Mouse (Mus musculus): ENCODE measurements around the gene Prss27.

Prss27 gene

GRCm38 (mm10) chr17:24014433-24014965 is 23.4 kb upstream of the Prss27 start:
- no peak for TF ChIP-seq GATA4 (IDR thresholded peaks at IDR 0.05; ENCODE audit: insufficient replicate concordance, low read length)

DNA sequence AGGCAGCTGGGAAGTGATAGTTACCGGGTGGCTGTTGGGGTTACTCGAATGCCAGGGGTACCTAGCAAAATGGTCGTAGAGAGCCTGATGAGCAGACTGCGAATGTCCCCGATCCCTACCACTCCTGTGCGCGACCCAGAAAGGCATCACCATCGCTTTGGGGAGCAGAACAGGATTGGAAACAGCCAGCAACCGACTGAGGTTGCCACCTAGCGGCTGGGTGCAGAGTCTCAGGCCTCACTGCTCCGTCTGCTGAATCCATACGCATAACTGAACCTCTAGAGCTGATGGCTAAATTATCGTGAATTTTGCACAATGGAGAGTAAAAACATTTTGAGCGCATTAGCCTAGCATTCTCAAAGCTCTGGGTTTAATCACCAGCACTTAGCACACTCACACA is 22.2 kb upstream of the Prss27 start:
- TF ChIP-seq GATA4 (IDR thresholded peaks at IDR 0.05; ENCODE audit: insufficient replicate concordance, low read length): no peak

DNA sequence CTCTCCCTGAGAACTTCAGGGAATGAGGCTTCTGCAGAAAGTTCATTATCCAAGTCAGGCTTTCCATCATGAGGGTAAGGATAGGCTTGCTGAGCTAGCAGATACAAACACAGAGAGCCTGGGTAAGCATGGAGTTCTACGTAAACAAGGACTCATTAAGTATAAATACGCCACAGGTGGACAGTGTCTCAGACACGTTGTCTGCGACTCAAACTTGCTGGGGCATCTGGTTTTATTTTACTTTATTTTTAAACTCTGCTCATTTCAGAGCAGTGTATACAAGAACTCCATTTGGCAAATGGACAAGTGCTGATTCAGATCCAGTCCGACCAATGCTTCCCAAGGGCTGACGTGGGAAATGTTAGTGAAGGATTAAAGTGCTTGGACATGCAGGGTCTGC is 17.2 kb upstream of the Prss27 start:
- no peak for TF ChIP-seq GATA4 (IDR thresholded peaks at IDR 0.05; ENCODE audit: insufficient replicate concordance, low read length)

DNA sequence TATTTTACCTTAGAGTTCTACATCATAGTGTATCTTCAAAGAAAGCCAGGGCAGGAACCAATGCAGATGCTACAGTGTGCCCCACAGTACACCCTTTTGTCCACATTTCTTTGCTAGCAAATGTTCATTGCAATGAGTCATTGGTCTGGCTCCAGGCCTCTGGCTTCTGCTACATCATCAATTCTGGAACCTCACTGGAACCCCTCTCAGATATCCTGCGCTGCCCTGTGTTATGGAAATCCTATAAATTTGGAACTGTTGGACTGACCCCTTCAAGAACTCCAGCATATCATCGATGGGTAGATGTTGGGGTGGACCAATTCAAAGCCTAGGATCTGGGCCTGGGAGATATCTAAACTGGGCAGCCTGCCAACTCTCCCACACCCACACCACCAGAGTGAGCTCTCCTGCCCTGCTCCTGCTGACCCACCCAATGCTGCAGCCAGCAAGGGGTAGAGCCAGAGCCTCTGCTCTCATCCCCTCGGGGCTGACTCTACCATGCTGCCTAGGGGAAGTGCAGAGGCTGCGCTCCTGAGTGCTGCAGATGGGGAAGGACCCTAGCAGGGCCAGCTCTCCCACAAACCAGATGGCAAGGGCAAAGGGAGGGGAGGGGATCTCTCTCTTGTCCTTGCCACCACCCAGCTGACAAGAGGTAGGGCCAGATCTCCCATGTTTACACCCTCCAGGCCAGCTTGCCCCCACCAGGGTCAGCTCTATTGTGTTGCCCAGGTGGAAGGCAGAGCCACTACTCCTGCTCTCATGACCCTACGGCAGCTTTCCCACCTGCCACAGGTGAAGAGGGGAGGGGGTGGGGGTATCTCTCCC is 16.4 kb upstream of the Prss27 start:
- TF ChIP-seq GATA4 (IDR thresholded peaks at IDR 0.05; ENCODE audit: insufficient replicate concordance, low read length): no peak

DNA sequence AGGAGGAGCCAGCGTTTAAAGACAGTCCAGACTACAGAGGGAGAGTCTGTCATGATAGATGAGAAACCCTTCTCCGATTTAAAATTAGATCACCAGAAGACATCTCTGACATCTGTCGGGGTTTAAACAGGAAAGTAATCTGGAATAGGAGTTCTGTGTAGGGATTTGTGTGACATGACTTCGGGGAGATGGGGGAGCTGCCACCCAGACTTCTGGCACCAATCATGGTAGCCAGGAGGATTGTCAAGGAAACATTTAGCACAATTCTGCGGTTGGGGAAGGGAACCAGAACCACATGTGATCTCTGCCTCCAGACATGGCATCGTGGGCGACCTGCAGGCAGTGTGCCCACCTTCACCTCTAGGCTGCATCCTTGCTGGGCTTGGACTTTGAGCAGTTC is 8.5 kb upstream of the Prss27 start:
- no peak for TF ChIP-seq GATA4 (IDR thresholded peaks at IDR 0.05; ENCODE audit: insufficient replicate concordance, low read length)

- no peak for TF ChIP-seq GATA4 (IDR thresholded peaks at IDR 0.05; ENCODE audit: insufficient replicate concordance, low read length)
Measured at GRCm38 (mm10) chr17:24030551-24030950, 7.4 kb upstream of the Prss27 start.

DNA sequence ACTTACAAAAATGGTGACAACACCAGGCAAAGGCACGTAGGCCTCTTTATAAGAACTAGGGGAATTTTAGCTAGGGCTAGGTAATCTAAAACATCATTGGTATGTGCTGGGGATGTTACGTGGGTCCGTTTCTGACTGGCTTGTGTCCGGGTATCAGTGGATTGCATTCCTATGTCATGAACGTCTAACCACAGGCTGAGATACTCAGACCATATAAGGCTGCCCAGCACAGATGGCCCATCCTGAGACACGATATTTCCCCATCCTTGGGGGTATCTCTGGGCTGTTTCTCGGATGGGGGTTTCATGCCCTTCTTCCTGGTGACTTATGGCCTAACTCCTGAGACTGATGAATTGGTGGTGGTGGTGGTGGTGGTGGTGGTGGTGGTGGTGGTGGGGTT is 2.9 kb upstream of the Prss27 start:
- TF ChIP-seq GATA4 (IDR thresholded peaks at IDR 0.05; ENCODE audit: insufficient replicate concordance, low read length): no peak

- TF ChIP-seq GATA4 (IDR thresholded peaks at IDR 0.05; ENCODE audit: insufficient replicate concordance, low read length): no peak
Measured at GRCm38 (mm10) chr17:24036954-24037353, 990 bp upstream of the Prss27 start.

GRCm38 (mm10) chr17:24037360-24037759 is 584 bp upstream of the Prss27 start:
- no peak for TF ChIP-seq GATA4 (IDR thresholded peaks at IDR 0.05; ENCODE audit: insufficient replicate concordance, low read length)

GRCm38 (mm10) chr17:24044482-24044881 is 6.5 kb downstream of the Prss27 start:
- TF ChIP-seq GATA4 (IDR thresholded peaks at IDR 0.05; ENCODE audit: insufficient replicate concordance, low read length): no peak

DNA sequence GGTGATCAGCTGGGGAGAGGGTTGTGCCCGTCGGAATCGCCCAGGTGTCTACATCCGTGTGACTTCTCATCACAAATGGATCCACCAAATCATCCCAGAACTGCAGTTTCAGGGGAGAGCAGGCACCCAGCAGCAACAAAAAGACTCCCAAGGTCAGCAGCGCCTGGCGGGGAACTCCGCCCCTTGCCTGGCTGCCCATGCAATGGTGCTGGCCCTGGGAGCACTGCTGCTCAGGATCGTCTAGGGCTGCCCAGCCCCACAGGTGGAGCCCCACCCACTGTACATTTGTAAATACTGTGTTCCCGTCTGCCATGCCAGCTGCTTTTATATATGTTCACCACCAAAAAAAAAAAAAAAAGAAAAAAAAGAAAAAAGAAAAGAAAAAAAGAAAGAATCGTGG is 7.7 kb downstream of the Prss27 start:
- no peak for TF ChIP-seq GATA4 (IDR thresholded peaks at IDR 0.05; ENCODE audit: insufficient replicate concordance, low read length)

DNA sequence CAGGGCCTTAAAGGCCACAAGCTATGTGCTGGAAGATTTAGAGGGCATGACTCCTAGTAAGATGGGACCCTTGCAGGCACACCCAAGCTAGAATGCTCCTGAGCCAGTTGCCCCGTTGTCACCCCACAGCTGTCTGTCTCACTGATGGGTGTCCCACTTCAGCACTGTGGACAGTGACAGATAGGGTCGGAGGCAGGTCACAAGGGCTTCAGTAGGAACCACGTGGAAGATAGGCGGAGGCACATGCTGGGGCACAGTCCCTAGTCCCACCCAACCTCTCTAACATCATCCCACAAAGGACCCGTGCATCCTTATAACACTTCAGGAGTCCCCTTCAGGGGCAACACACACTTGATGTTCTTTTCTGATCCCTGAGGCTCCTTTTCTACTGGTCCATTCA is 8.1 kb downstream of the Prss27 start:
- TF ChIP-seq GATA4 (IDR thresholded peaks at IDR 0.05; ENCODE audit: insufficient replicate concordance, low read length): no peak

DNA sequence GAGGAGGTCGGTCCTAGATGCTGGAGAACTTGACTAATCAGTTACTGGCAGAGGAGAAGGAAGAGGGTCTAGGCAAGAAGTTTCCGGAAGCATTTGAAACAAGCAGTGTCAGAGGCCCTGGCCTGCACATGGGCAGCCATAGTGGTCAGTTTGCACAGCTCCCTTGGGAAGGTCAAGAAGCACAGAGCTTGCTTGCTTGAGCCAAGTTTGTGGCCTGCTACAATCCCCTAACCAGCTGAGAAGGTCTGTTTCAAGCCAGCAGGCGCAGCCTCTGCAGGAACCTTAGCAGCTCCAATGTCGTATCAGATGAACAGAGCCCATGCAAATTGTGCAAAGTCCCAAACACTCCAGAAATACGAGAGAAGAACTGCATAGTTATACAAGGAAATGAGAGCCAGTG is 10.1 kb downstream of the Prss27 start:
- TF ChIP-seq GATA4 (IDR thresholded peaks at IDR 0.05; ENCODE audit: insufficient replicate concordance, low read length): no peak

- TF ChIP-seq GATA4 (IDR thresholded peaks at IDR 0.05; ENCODE audit: insufficient replicate concordance, low read length): no peak
Measured at GRCm38 (mm10) chr17:24049008-24049407, 11.1 kb downstream of the Prss27 start.

- TF ChIP-seq GATA4 (IDR thresholded peaks at IDR 0.05; ENCODE audit: insufficient replicate concordance, low read length): no peak
Measured at GRCm38 (mm10) chr17:24056636-24057625, 19.0 kb downstream of the Prss27 start.

All from liver, adult (tissue).